Mouse (Mus musculus) spleen, adult 2 months (tissue): ENCODE measurements at regions not wholly inside any gene's neighbourhood (a gene's known extent, or its start where the extent isn't known, plus 50 kb on each side); places are given as distances from the start of the nearest gene placed in this dataset.

ENCODE experiments used
- DNase-seq, 2 experiments: peaks; one replicate each; pipeline versions ENCODE4 v3.0.0 to v3.0.0-alpha.2; 2012 to 2021; ENCODE audit warnings: low spot score in 2 of 2, low read depth in 1 of 2
- H3K27ac ChIP-seq: fragments of 200-500 bp; 2 replicates; pipeline ENCODE4 v1.5.1; 2012; ENCODE audit warnings: low read length, inconsistent platforms; ENCODE audit not compliant: insufficient read depth
- H3K27me3 ChIP-seq: fragments of 200-500 bp; 2 replicates; pipeline ENCODE4 v1.6.1; 2012; ENCODE audit warnings: mild to moderate bottlenecking, moderate library complexity, low read length, inconsistent platforms; ENCODE audit not compliant: control insufficient read depth, insufficient read depth
- H3K36me3 ChIP-seq: fragments of 200-500 bp; 2 replicates; pipeline ENCODE4 v1.6.1; 2012; ENCODE audit warnings: mild to moderate bottlenecking, low read length, inconsistent platforms; ENCODE audit not compliant: control insufficient read depth, insufficient read depth
- H3K4me1 ChIP-seq: fragments of 200-500 bp; 2 replicates; pipeline ENCODE4 v1.6.1; 2011; ENCODE audit warnings: inconsistent platforms; ENCODE audit not compliant: control insufficient read depth, insufficient read depth, insufficient read length
- H3K4me3 ChIP-seq: fragments of 200-500 bp; 2 replicates; pipeline ENCODE4 v1.5.1; 2011; ENCODE audit warnings: mild to moderate bottlenecking, inconsistent platforms; ENCODE audit not compliant: insufficient read depth, insufficient read length; ENCODE audit errors: extremely low read depth
- CTCF ChIP-seq: fragments of 200-500 bp; IDR thresholded peaks from 2 replicates; pipeline ENCODE4 v1.5.1; 2011; ENCODE audit warnings: mild to moderate bottlenecking, inconsistent platforms; ENCODE audit not compliant: insufficient read depth, insufficient read length, insufficient replicate concordance; ENCODE audit errors: extremely low read depth
- POLR2A ChIP-seq: fragments of 200-500 bp; IDR thresholded peaks from 2 replicates; pipeline ENCODE4 v1.6.1; 2011; ENCODE audit warnings: low read depth, low read length, inconsistent platforms
- WGBS: fragments of 180-500 bp; shearing (Covaris S2); methylation state at CpG from one replicate; pipeline ENCODE4 v1.1.7; 2018; 5-methylcytosine and 5-hydroxymethylcytosine counted together

DNA sequence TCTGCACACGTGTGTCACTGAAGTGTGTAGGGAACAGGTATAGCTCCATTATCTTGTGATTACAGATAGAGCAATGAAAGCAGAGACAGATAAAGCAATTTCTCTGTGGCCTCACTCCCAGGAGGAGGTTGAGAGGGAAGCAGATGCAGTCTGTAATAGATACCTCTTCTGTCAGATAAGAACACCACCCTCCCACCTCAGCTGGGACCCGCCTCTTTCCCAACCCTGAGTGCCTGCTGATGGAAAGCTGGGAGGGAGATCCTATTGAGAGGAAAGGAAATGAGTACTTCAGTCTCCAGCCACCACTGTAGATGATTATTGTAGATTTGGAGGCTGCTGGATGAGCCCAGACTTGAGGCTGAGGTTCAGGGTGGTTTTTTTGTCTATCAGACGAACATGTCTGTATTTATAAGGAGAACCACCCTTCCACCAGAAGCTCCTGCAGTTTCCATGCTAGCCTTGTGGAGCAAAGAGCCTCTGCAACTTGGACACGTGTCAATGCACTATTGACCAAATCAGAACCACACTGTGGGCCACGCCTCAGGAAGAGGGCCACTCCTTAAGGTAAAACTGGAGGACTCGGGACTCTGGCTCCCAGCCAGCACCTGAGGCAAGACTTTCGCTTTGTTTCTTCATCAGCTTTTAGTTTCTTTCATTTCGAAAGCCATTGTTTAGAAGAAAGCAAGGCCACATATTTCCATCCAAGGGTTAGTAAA is 55.3 kb upstream of the Plekha5 start:
- no peaks in the 10 kb centered on the region for H3K27me3 ChIP-seq
- DNase-seq, result no peak
- TF ChIP-seq POLR2A (no peak), CTCF (no peak)
- no peak overlapping the region for H3K27ac ChIP-seq
- WGBS, result 71% methylated on average over 8 of the region's 8 CpGs
- no peak overlapping the region for H3K4me3 ChIP-seq
- H3K36me3 ChIP-seq, result no peaks in the 10 kb centered on the region
- no peaks in the 10 kb centered on the region for H3K4me1 ChIP-seq

DNA sequence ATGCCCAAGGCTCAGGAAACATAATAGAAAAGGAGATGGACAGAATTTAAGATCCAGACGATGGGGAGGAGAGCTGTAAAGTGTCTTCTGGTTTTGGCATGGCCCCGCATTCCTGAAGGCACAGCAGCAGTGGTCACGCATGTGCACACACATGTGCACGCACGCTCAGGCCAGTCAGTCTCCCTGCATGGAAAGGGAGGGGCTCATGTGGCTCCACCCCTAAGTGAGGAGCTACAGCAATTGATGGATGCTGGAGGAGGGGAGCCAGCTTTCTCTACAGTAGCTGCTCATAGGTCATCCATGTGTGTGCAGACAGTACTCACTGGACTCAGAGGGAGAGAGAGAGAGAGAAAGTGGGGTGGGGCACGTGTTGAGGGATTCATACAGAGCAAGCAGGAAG is 56.6 kb upstream of the Plekha5 start:
- no peak for DNase-seq
- H3K36me3 ChIP-seq, result no peaks in the 10 kb centered on the region
- H3K4me1 ChIP-seq, result no peaks in the 10 kb centered on the region
- no peak overlapping the region for H3K4me3 ChIP-seq
- no peak overlapping the region for H3K27ac ChIP-seq
- WGBS, result 90% methylated on average over 6 of the region's 6 CpGs
- no peaks in the 10 kb centered on the region for H3K27me3 ChIP-seq
- TF ChIP-seq POLR2A (no peak), CTCF (no peak)

DNA sequence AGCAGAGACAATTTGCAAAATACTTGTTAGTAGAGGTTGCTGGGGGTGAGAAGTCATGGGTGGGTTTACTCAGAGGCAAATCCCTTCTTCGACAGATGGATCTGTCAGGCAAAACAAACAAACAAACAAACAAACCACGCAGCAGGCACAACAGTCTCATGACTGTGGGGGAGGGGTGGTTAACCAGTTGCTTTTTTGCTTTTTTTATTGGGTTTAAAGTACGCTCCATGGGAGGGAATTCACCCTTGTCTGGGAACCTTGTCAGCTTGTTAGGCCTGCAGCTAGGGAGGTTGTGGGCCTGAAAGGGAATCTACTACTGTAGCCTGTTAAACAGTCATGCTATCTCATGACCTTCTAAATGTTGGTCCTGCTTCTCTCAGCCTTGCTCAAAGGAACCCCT is 57.1 kb upstream of the Plekha5 start:
- H3K4me1 ChIP-seq, result no peaks in the 10 kb centered on the region
- no peak overlapping the region for H3K4me3 ChIP-seq
- no peak overlapping the region for H3K27ac ChIP-seq
- WGBS, result 71% methylated on average over 3 of the region's 3 CpGs
- H3K36me3 ChIP-seq, result no peaks in the 10 kb centered on the region
- no peak for DNase-seq
- no peaks in the 10 kb centered on the region for H3K27me3 ChIP-seq
- TF ChIP-seq POLR2A (no peak), CTCF (no peak)

DNA sequence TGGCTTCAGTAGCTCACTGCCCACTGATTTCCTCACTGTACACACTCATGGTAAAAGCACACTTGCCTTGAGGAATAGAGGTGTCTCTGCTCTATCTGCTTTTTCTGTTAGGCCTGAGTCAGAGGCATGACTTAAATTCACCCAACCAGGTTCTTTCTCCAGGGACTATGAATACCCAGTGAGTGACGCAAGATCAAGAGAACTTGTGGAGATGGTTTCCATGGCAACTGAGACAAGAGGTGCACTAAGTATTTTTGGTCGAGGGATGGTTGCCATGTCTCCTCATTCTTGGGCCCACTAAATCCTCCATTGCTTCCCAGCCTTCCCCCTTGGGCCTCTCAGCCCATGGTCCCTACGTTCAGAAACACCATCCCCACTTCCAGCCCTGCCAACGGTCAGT is 62.9 kb upstream of the Plekha5 start:
- Histone ChIP-seq H3K36me3 (no peaks in the 10 kb centered on the region), H3K27me3 (no peaks in the 10 kb centered on the region), H3K4me1 (no peaks in the 10 kb centered on the region), H3K27ac (no peak overlapping the region), H3K4me3 (no peak overlapping the region)
- WGBS, result 85% methylated on average over 4 of the region's 4 CpGs
- TF ChIP-seq POLR2A (no peak), CTCF (no peak)
- no peak for DNase-seq

DNA sequence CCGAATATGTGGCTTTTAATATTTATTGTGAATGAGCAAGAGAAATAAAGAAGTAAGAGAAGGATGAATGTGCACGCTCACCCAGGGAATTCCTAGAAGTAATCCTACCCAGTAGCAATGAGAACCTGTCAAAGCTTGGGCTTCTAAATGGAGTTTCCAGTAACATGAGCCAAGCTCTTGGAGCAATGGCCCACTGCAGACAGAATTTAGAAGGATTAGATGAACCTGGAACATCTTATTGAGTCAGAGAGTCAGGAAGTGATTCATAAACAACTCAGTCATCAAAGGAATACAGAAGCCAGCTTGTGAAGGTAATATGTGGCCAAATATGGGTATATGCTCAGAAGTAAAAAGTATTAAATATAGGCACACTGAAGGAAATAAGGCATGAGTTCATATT is 66.0 kb upstream of the Plekha5 start:
- TF ChIP-seq CTCF (no peak), POLR2A (no peak)
- DNase-seq, result no peak
- Histone ChIP-seq H3K27ac (no peak overlapping the region), H3K36me3 (no peaks in the 10 kb centered on the region), H3K4me3 (no peak overlapping the region), H3K27me3 (no peaks in the 10 kb centered on the region), H3K4me1 (no peaks in the 10 kb centered on the region)
- WGBS, result 59% methylated on average over 2 of the region's 2 CpGs

DNA sequence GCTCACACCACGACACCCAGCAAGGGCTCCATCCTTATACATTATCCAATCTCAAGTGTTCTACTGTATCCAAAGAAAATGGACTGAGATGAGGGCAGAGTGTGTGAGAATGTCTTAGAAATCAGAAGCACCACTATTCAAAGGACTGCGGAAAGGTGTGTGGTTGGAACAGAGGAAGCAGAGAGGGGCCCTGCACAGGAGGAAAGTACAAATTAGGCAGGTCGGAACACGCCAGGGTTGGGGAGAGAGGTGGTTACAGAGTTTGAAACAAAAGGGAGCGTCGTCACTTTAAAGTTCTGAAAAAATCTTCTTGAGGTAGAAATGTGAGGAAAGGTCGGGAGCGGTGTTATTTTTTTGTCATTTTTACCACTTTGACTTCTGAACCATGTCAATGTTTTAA is 66.6 kb upstream of the Plekha5 start:
- 20% methylated on average over 8 of the region's 8 CpGs for WGBS
- DNase-seq, result no peak

DNA sequence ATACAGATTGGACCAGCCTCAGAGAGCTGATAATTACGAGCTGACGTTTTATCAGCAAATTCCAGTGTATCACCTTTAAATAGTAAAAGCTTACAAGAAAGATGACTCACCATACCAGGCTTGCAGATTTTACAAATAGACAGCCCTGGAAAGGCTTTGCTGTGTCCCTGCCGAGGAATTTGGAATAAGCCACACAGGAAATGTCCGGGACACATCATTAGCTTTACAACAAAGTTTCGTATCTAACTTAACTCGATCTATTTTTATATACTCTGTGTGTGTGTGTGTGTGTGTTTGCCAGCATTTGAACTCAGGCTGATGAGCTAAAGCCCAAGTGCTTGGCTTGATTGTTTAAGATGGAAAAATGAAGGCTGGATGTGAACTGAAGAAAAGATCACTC is 69.8 kb upstream of the Plekha5 start:
- Histone ChIP-seq H3K4me1 (no peaks in the 10 kb centered on the region), H3K27ac (no peak overlapping the region), H3K36me3 (no peaks in the 10 kb centered on the region), H3K4me3 (no peak overlapping the region), H3K27me3 (no peaks in the 10 kb centered on the region)
- no peak for DNase-seq
- WGBS, result 70% methylated on average over 6 of the region's 6 CpGs
- no peak for TF ChIP-seq CTCF

More for the DNA sequence above, 66.6 kb upstream of the Plekha5 start:
- Histone ChIP-seq H3K4me1 (no peaks in the 10 kb centered on the region), H3K4me3 (no peak overlapping the region), H3K27ac (no peak overlapping the region), H3K36me3 (no peaks in the 10 kb centered on the region), H3K27me3 (no peaks in the 10 kb centered on the region)
- TF ChIP-seq CTCF, result no peak
- TF ChIP-seq POLR2A, result no peak
